Mouse (Mus musculus) lung, adult 2 months (tissue): Measurements from ENCODE around the gene Polr2f.

Experiments used
- CTCF ChIP-seq: fragments of 200-500 bp; IDR thresholded peaks from 2 replicates; pipeline ENCODE4 v1.5.1; 2011; ENCODE audit warnings: mild to moderate bottlenecking, low read length, control low read depth; ENCODE audit not compliant: insufficient read depth
- POLR2A ChIP-seq: fragments of 200-500 bp; IDR thresholded peaks from 2 replicates; pipeline ENCODE4 v1.6.1; 2011; ENCODE audit warnings: low read depth, mild to moderate bottlenecking, control low read depth, low read length, borderline replicate concordance; ENCODE audit errors: extremely low read depth

GRCm38 (mm10) chr15:79135783-79136575 is 4.8 kb upstream of the Polr2f start:
- TF ChIP-seq POLR2A (no peak), CTCF (no peak)
